Comparison of ENCODE assay signal across 10 mouse cellular contexts in genomic region chr5:100569997-100570595, GRCm38 (mm10). TPM values are rescaled to one million over a fixed set of nuclear protein-coding genes. Genes with fewer than 3 reads are reported as not detected.
A peak's percentile ranks its signal among the peaks of the same experiment; 100 is the strongest.
DNase-seq lines count a peak whose midpoint lies in the region; ATAC-seq and TF ChIP-seq lines count a peak whose summit lies in the region.
"Had no signal": no experiment of that assay in that cellular context is flagged by ENCODE, and none has a peak within 500 bp of the region (broad histone marks: within the 10 kb centered on the region; RNA-seq: fewer than 3 reads in every experiment).

No protein-coding gene starts in this region.

- WGBS in lung, adult 2 months = 53% methylated on average over 13 of the region's 13 CpGs
- 65% methylated on average over 13 of the region's 13 CpGs for WGBS in embryonic facial prominence, embryonic 13.5 days
- 9% methylated on average over 13 of the region's 13 CpGs for WGBS in small intestine, adult 2 months

- peaks cover 2% of the 10 kb centered on the region; the same call in 1 of the 2 replicates for H3K4me1 ChIP-seq in lung, adult 2 months (ENCODE audit: control insufficient read depth, insufficient read depth, low read length)
- H3K4me1 ChIP-seq in embryonic facial prominence, embryonic 13.5 days = no peaks in the 10 kb centered on the region
- peaks cover 17% of the 10 kb centered on the region; the same call in 1 of the 2 replicates for H3K4me1 ChIP-seq in small intestine, adult 2 months (ENCODE audit: control insufficient read depth, insufficient read depth, insufficient read length, low read length)
- H3K4me1 ChIP-seq: embryonic facial prominence, embryonic 12.5 days had no signal

- TF ChIP-seq POLR2A in lung, adult 2 months (IDR thresholded peaks at IDR 0.05; ENCODE audit: borderline replicate concordance, extremely low read depth, low read depth, low read length) = no peak
- no peak for TF ChIP-seq POLR2A in small intestine, adult 2 months (IDR thresholded peaks at IDR 0.05; ENCODE audit: low read depth, low read length)

- DNase-seq in embryo, embryonic 9.5 days (ENCODE audit: extremely low spot score) = peak; percentile 3
- DNase-seq in embryo, embryonic 10 days (ENCODE audit: low spot score) = no peak
- DNase-seq in lung, adult 2 months = no peak
- no peak for DNase-seq in lung, adult 18-20 months
- no peak for DNase-seq in frontal cortex, postnatal 14 days (ENCODE audit: low spot score in 2 of 2)
- DNase-seq in frontal cortex, postnatal 10 days (ENCODE audit: low spot score in 2 of 2) = no peak

- H3K4me3 ChIP-seq in lung, adult 2 months (replicated peaks; ENCODE audit: extremely low read depth, low read depth, low read length) = peak overlapping the region; percentile 43
- H3K4me3 ChIP-seq in embryonic facial prominence, embryonic 13.5 days = no peak overlapping the region
- peak overlapping the region; percentile 92 for H3K4me3 ChIP-seq in small intestine, adult 2 months (ENCODE audit: low read depth, low read length)
- H3K4me3 ChIP-seq: embryonic facial prominence, embryonic 12.5 days had no signal

- H3K9me3 ChIP-seq in embryonic facial prominence, embryonic 13.5 days = no peaks in the 10 kb centered on the region
- H3K9me3 ChIP-seq: embryonic facial prominence, embryonic 12.5 days had no signal

- no peak for ATAC-seq in embryonic facial prominence, embryonic 13.5 days (ENCODE audit: insufficient number of reproducible peaks, insufficient read depth, low FRiP score, low TSS enrichment, low read depth)

- H3K4me2 ChIP-seq in embryonic facial prominence, embryonic 13.5 days = peak overlapping the region; percentile 18
- H3K4me2 ChIP-seq: embryonic facial prominence, embryonic 12.5 days; midbrain, embryonic 11.5 days had no signal

- no peaks in the 10 kb centered on the region for H3K36me3 ChIP-seq in embryonic facial prominence, embryonic 13.5 days
- peaks cover 40% of the 10 kb centered on the region for H3K36me3 ChIP-seq in small intestine, adult 2 months (ENCODE audit: control insufficient read depth, insufficient read depth, low read length)
- H3K36me3 ChIP-seq: embryonic facial prominence, embryonic 12.5 days had no signal

- no peak for TF ChIP-seq CTCF in lung, adult 2 months (IDR thresholded peaks at IDR 0.05; ENCODE audit: insufficient read depth, low read length)
- no peak for TF ChIP-seq CTCF in small intestine, adult 2 months (IDR thresholded peaks at IDR 0.05; ENCODE audit: extremely low read depth, insufficient read length, insufficient replicate concordance, low read depth, low read length)

- no peak overlapping the region for H3K9ac ChIP-seq in embryonic facial prominence, embryonic 13.5 days
- H3K9ac ChIP-seq: embryonic facial prominence, embryonic 12.5 days had no signal

- no peaks in the 10 kb centered on the region for H3K27me3 ChIP-seq in embryonic facial prominence, embryonic 13.5 days
- H3K27me3 ChIP-seq in small intestine, adult 2 months (ENCODE audit: control insufficient read depth, insufficient read depth, low read length) = no peaks in the 10 kb centered on the region
- H3K27me3 ChIP-seq: embryonic facial prominence, embryonic 12.5 days had no signal

- no peak overlapping the region for H3K27ac ChIP-seq in embryonic facial prominence, embryonic 13.5 days
- peak overlapping the region; percentile 93 for H3K27ac ChIP-seq in small intestine, adult 2 months (ENCODE audit: insufficient read depth, low read depth, low read length)
- H3K27ac ChIP-seq: embryonic facial prominence, embryonic 12.5 days had no signal

RNA-seq across cellular contexts. Expression of gene Plac8, which starts 1.9 kb away (rescaled TPM):
- polyA plus RNA-seq in lung, adult 2 months (2012; rRNA removed) = 49.8 and 87.4 TPM in 2 replicates
- polyA plus RNA-seq in embryonic facial prominence, embryonic 13.5 days (2015; fragmentation: Nextera tagmentation; extraction: Ambion mirVana) = 3.2 and 6.6 TPM in 2 replicates
- 1,430 and 1,806 TPM in 2 replicates for polyA plus RNA-seq in small intestine, adult 2 months (2012; rRNA removed)

RNA-seq across cellular contexts. Expression of gene Cops4, which starts 52.0 kb away (rescaled TPM):
- polyA plus RNA-seq in lung, adult 2 months (2012; rRNA removed) = 14.2 and 20.9 TPM in 2 replicates
- polyA plus RNA-seq in embryonic facial prominence, embryonic 13.5 days (2015; fragmentation: Nextera tagmentation; extraction: Ambion mirVana) = 210 TPM in 2 replicates
- polyA plus RNA-seq in small intestine, adult 2 months (2012; rRNA removed) = 7.3 and 14.0 TPM in 2 replicates
